Mouse (Mus musculus) left cerebral cortex, adult 18-20 months (tissue): Measurements from ENCODE around the gene Zmiz1. TPM values are rescaled to one million over a fixed set of nuclear protein-coding genes. Genes with fewer than 3 reads are reported as not detected.

ENCODE experiments used
- DNase-seq, 2 experiments: peaks; one replicate each; pipeline ENCODE4 v3.0.0; 2021 to 2022; ENCODE audit warnings: low spot score in 2 of 2, mixed read lengths in 1 of 2
- total RNA-seq, 2 experiments: library from RNA; stranded (reverse); gene quantifications; 2 replicates each; pipeline ENCODE4 v1.2.3; 2021

Zmiz1 gene
- total RNA-seq, 2 experiments from 2014 or later: 89.2 to 100 TPM

- DNase-seq: no peak
Observed at GRCm38 (mm10) chr14:25555291-25555781, 96.4 kb downstream of the Zmiz1 start.

GRCm38 (mm10) chr14:25555848-25556247 lies 96.9 kb downstream of the Zmiz1 start:
- no peak for DNase-seq

GRCm38 (mm10) chr14:25557014-25557413 lies 98.0 kb downstream of the Zmiz1 start:
- DNase-seq: no peak

- no peak for DNase-seq
Observed at GRCm38 (mm10) chr14:25558479-25558878, 99.5 kb downstream of the Zmiz1 start.

- DNase-seq: no peak
Observed at GRCm38 (mm10) chr14:25559907-25560306, 100.9 kb downstream of the Zmiz1 start.

GRCm38 (mm10) chr14:25560841-25561240 lies 101.9 kb downstream of the Zmiz1 start:
- no peak for DNase-seq

GRCm38 (mm10) chr14:25561716-25562115 lies 102.7 kb downstream of the Zmiz1 start:
- DNase-seq: no peak

- no peak for DNase-seq
Observed at GRCm38 (mm10) chr14:25562447-25562846, 103.5 kb downstream of the Zmiz1 start.

GRCm38 (mm10) chr14:25562909-25563308 lies 103.9 kb downstream of the Zmiz1 start:
- DNase-seq: no peak

- DNase-seq: no peak
Observed at GRCm38 (mm10) chr14:25564577-25564976, 105.6 kb downstream of the Zmiz1 start.

- peak; percentile 87 to 90 for DNase-seq
Observed at GRCm38 (mm10) chr14:25565344-25566088, 106.5 kb downstream of the Zmiz1 start.

- peak; percentile 73 to 76 for DNase-seq
Observed at GRCm38 (mm10) chr14:25567245-25567644, 108.3 kb downstream of the Zmiz1 start.

GRCm38 (mm10) chr14:25567837-25568236 lies 108.9 kb downstream of the Zmiz1 start:
- no peak for DNase-seq

- DNase-seq: no peak
Observed at GRCm38 (mm10) chr14:25574047-25574870, 115.3 kb downstream of the Zmiz1 start.

GRCm38 (mm10) chr14:25576642-25577041 lies 117.7 kb downstream of the Zmiz1 start:
- DNase-seq: no peak

- no peak for DNase-seq
Observed at GRCm38 (mm10) chr14:25577431-25577830, 118.4 kb downstream of the Zmiz1 start.

- no peak for DNase-seq
Observed at GRCm38 (mm10) chr14:25579597-25579996, 120.6 kb downstream of the Zmiz1 start.

- DNase-seq: no peak
Observed at GRCm38 (mm10) chr14:25580397-25580796, 121.4 kb downstream of the Zmiz1 start.

- no peak for DNase-seq
Observed at GRCm38 (mm10) chr14:25582603-25583002, 123.6 kb downstream of the Zmiz1 start.

GRCm38 (mm10) chr14:25583899-25584298 lies 124.9 kb downstream of the Zmiz1 start:
- DNase-seq: no peak

GRCm38 (mm10) chr14:25585545-25586301 lies 126.7 kb downstream of the Zmiz1 start:
- peak; percentile 58 to 71 for DNase-seq
